Mouse (Mus musculus): ENCODE results near the gene Ip6k1.

Ip6k1 gene

GRCm38 (mm10) chr9:108032126-108032525 lies 29.8 kb downstream of the Ip6k1 start:
- no peak for DNase-seq (ENCODE audit: low spot score)

- no peak for DNase-seq (ENCODE audit: low spot score)
These were observed 33.2 kb downstream of the Ip6k1 start for GRCm38 (mm10) chr9:108035331-108036156.

- no peak for DNase-seq (ENCODE audit: low spot score)
These were observed 42.6 kb downstream of the Ip6k1 start for GRCm38 (mm10) chr9:108044751-108045492.

GRCm38 (mm10) chr9:108046582-108046981 lies 44.3 kb downstream of the Ip6k1 start:
- DNase-seq (ENCODE audit: low spot score), result no peak

- no peak for DNase-seq (ENCODE audit: low spot score)
These were observed 45.6 kb downstream of the Ip6k1 start for GRCm38 (mm10) chr9:108047601-108048565.

- no peak for DNase-seq (ENCODE audit: low spot score)
These were observed 46.3 kb downstream of the Ip6k1 start for GRCm38 (mm10) chr9:108048566-108048955.

- peak; percentile 98 for DNase-seq (ENCODE audit: low spot score)
These were observed 46.7 kb downstream of the Ip6k1 start, which contains the start of gene Gmppb for GRCm38 (mm10) chr9:108049016-108049455. Gene Gmppb (plus strand): TSS chr9:108049242.

- DNase-seq (ENCODE audit: low spot score), result peak; percentile 62
These were observed 47.4 kb downstream of the Ip6k1 start for GRCm38 (mm10) chr9:108049561-108050251.

GRCm38 (mm10) chr9:108051184-108051930 lies 49.1 kb downstream of the Ip6k1 start:
- no peak for DNase-seq (ENCODE audit: low spot score)

GRCm38 (mm10) chr9:108051931-108052220 lies 49.6 kb downstream of the Ip6k1 start:
- DNase-seq (ENCODE audit: low spot score), result no peak

- no peak for DNase-seq (ENCODE audit: low spot score)
These were observed 50.1 kb downstream of the Ip6k1 start for GRCm38 (mm10) chr9:108052411-108052810.

- peak; percentile 94 for DNase-seq (ENCODE audit: low spot score)
These were observed 50.8 kb downstream of the Ip6k1 start, which contains the start of gene Amigo3 for GRCm38 (mm10) chr9:108052885-108053664. Gene Amigo3 (plus strand): TSS chr9:108053159.

GRCm38 (mm10) chr9:108053665-108054225 lies 51.4 kb downstream of the Ip6k1 start:
- no peak for DNase-seq (ENCODE audit: low spot score)

- no peak for DNase-seq (ENCODE audit: low spot score)
These were observed 52.2 kb downstream of the Ip6k1 start for GRCm38 (mm10) chr9:108054331-108055040.

- DNase-seq (ENCODE audit: low spot score), result no peak
These were observed 52.8 kb downstream of the Ip6k1 start for GRCm38 (mm10) chr9:108055061-108055460.

- no peak for DNase-seq (ENCODE audit: low spot score)
These were observed 53.4 kb downstream of the Ip6k1 start for GRCm38 (mm10) chr9:108055661-108056237.

GRCm38 (mm10) chr9:108056361-108057261 lies 54.3 kb downstream of the Ip6k1 start:
- DNase-seq (ENCODE audit: low spot score), result no peak

GRCm38 (mm10) chr9:108057262-108057562 lies 54.9 kb downstream of the Ip6k1 start:
- no peak for DNase-seq (ENCODE audit: low spot score)

Measured in yolk sac, embryonic 10.5 days (tissue).